Mouse (Mus musculus) cerebellum, adult 18-20 months (tissue): ENCODE data around the gene 1110008L16Rik.
"Not testable (repeated sequence)": the region's sequence is repeated elsewhere in the genome, so short reads cannot be mapped to it uniquely, and the experiment has no call there.

Source experiments
- DNase-seq, 2 experiments: peaks; one replicate each; pipeline ENCODE4 v3.0.0; 2021

1110008L16Rik gene

DNA sequence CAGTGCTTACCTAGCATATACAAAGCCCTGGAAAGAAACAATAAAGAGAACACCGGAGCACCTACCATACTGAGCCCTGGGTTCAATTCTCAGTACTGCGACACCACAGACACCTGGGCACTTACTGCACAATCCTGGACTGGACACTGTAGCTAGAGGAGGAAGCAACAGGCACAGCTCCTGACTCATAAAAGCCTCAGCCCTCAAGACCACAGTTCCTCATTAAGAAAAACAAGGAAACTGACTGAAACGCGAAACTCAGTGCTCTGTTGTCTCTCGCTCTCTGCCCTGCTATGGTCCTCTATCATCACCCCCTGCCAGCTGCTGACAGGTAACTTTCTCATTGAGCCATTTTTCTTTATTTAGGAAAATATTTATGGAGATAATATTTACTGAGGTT is at the start of gene 1110008L16Rik:
TSS of gene 1110008L16Rik (plus strand) at position 242 of the 400 bp plus-strand sequence.
- no peak for DNase-seq

- DNase-seq: not testable (repeated sequence)
These were observed 37.4 kb upstream of the 1110008L16Rik start for GRCm38 (mm10) chr12:55261950-55262349.

DNA sequence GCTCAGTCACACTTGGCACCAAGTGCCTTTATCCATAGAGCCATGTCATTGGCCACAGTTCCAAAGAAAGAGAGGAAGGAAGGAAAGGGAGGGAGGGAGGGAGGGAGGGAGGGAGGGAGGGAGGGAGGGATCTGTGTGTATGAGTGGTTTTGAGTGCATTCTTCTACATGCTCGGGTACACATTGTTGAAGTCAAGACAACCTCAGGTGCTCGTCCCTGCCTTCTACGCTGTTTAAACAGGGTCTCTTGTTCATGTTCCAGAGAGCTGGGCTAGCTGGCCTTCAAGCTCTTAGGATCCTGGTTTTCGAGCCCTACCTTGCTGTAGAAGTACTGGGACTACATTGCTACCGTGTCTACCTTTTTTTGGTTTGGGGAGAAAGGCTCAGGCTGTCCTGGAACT is 36.0 kb upstream of the 1110008L16Rik start:
- not testable (repeated sequence) for DNase-seq

DNA sequence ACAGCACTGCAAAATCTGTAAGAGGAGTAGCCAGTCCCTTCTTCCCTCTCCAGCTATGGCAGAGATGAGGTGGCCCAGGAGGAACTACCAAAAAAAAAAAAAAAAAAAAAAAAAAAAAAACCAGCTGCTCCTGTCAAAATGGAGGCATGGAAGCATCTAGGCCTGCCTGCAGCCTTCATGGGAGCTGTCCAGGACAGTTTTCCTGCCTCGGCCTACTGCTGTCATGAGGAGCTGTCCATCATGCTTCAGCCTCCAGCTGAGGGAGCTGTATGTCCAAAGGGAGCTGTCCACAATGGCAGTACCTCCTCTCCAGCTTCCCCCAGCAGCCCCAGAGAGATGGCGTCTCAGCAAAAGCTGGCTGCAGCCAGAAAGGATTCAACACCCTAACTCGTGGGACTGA is 27.1 kb upstream of the 1110008L16Rik start:
- no peak for DNase-seq

- not testable (repeated sequence) for DNase-seq
These were observed 21.8 kb upstream of the 1110008L16Rik start for GRCm38 (mm10) chr12:55277583-55277982.

- no peak for DNase-seq
These were observed 1.3 kb upstream of the 1110008L16Rik start for GRCm38 (mm10) chr12:55298112-55298511.

- no peak for DNase-seq
These were observed 1.5 kb downstream of the 1110008L16Rik start for GRCm38 (mm10) chr12:55300820-55301351.

GRCm38 (mm10) chr12:55301472-55302300 is 2.3 kb downstream of the 1110008L16Rik start:
- no peak for DNase-seq

- peak; percentile 89 to 91 for DNase-seq
These were observed 3.4 kb downstream of the 1110008L16Rik start, which contains the start of gene Ppp2r3c for GRCm38 (mm10) chr12:55302485-55303441. Ppp2r3c (minus strand) TSS chr12:55302998.

GRCm38 (mm10) chr12:55306371-55306770 is 7.0 kb downstream of the 1110008L16Rik start:
- no peak for DNase-seq

DNA sequence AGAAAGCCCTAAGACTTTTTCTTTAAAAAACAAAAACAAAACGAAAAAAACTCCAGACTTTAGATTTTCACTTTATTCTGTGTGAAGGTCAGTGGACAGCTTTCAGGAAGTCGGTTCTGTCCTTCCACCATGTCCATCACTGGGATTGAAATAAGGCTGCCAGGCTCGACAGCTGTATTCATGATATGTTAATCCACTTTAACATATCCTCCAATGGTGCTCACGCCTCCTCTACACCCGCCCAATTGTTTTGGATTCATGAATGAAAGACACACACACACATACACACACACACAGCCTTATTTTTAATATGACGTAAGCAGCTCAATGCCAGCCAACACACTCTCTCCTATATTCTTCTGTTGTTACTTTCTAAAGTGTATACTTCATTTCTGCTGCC is 8.2 kb downstream of the 1110008L16Rik start:
- no peak for DNase-seq

GRCm38 (mm10) chr12:55308731-55309130 is 9.4 kb downstream of the 1110008L16Rik start:
- no peak for DNase-seq

DNA sequence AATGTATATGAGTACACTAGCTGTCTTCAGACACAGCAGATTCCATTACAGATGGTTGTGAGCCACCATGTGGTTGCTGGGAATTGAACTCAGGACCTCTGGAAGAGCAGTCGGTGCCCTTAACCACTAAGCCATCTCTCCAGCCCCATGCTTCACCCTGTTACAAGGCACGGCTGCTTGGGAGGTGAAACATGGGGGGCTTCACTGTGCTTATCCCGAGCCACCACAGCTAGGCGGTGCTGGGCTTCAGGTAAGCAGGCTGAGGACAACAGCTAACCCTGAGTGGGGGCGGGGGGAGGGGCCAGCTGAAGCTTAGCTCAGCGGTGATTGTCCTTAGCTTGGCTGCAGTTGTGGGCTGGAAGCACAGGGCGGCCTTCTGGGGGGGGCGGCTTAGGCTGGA is 10.1 kb downstream of the 1110008L16Rik start:
- no peak for DNase-seq

DNA sequence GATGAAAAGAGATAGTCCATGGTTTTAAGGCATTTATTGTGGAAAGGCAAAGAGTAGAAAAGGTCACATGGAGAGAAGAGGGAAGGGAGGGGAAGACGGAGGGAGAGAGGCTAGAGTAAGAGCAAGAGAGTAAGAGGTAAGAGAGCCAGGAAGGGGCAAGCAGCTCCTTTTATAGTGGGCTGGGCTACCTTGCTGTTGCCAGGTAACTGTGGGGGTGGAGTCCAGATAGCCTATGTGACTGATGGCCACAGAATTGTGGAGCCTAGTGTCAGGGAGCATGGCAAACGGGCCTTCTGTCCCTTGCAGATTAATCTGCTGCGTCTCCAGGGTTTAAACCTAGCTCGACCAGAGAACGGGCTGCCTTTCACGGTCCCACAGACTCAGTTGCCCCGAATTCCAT is 12.5 kb downstream of the 1110008L16Rik start:
- no peak for DNase-seq

GRCm38 (mm10) chr12:55313901-55314300 is 14.5 kb downstream of the 1110008L16Rik start:
- no peak for DNase-seq

- DNase-seq: peak; percentile 68 to 77
These were observed 15.8 kb downstream of the 1110008L16Rik start for GRCm38 (mm10) chr12:55315192-55315591.

- DNase-seq: no peak
These were observed 22.4 kb downstream of the 1110008L16Rik start for GRCm38 (mm10) chr12:55321642-55322291.

- no peak for DNase-seq
These were observed 26.3 kb downstream of the 1110008L16Rik start for GRCm38 (mm10) chr12:55325702-55326101.

DNA sequence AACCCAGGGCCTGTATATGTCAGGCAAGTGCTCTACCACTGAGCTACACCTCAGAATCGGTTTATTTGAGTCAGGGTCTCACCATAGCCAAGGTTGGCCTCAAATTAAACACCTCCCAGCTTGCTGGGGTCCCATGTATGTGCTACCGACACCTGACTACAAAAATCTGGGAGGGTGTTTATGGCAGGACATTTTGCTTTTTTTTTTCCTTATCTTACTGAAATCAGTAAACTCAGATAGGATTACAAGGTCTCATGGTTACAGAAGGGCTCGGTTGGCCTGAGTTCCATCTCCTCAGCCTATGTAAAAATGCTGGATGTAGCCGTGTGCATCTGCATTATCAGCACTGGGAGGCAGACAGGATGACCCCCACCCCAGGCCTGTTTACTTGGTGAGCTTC is 29.4 kb downstream of the 1110008L16Rik start:
- DNase-seq: no peak

- DNase-seq: no peak
These were observed 30.0 kb downstream of the 1110008L16Rik start for GRCm38 (mm10) chr12:55329351-55329750.

- DNase-seq: no peak
These were observed 34.3 kb downstream of the 1110008L16Rik start for GRCm38 (mm10) chr12:55333662-55334061.

GRCm38 (mm10) chr12:55338490-55338889 is 39.1 kb downstream of the 1110008L16Rik start:
- not testable (repeated sequence) for DNase-seq
